Mouse (Mus musculus) heart, embryonic 14.5 days (tissue): Measurements from ENCODE around the gene Caprin1. TPM values are rescaled to one million over a fixed set of nuclear protein-coding genes. Genes with fewer than 3 reads are reported as not detected.

Experiments
- ATAC-seq: fragments of 200-750 bp; cut with Nextera tagmentation; 2 replicates; pipeline ENCODE4 v1.8.0; 2017; ENCODE audit warnings: low read depth, moderate TSS enrichment; ENCODE audit not compliant: insufficient number of reproducible peaks, insufficient read depth, low FRiP score
- H3K27ac ChIP-seq, 2 experiments: fragments of 200-500 bp in 1 of 2; fragments of 300-500 bp in 1 of 2; sonication (generic) in 1 of 2; replicated peaks in 1 of 2; 2 replicates each; pipeline ENCODE4 v1.5.1; 2012 to 2014; ENCODE audit warnings: low read depth in 2 of 2, low read length in 2 of 2, control low read depth in 1 of 2, mild to moderate bottlenecking in 1 of 2, mixed read lengths in 1 of 2; ENCODE audit not compliant: control insufficient read depth in 1 of 2, insufficient read depth in 1 of 2
- H3K27me3 ChIP-seq: fragments of 300-500 bp; sonication (generic); 2 replicates; pipeline ENCODE4 v1.6.1; 2014; ENCODE audit warnings: mild to moderate bottlenecking, low read length, control low read depth; ENCODE audit not compliant: control insufficient read depth, insufficient read depth
- H3K36me3 ChIP-seq: fragments of 300-500 bp; sonication (generic); 2 replicates; pipeline ENCODE4 v1.6.1; 2014; ENCODE audit warnings: mild to moderate bottlenecking, control low read depth, low read length, mixed read lengths; ENCODE audit not compliant: control insufficient read depth, insufficient read depth
- H3K4me1 ChIP-seq, 2 experiments: fragments of 200-500 bp in 1 of 2; fragments of 300-500 bp in 1 of 2; sonication (generic) in 1 of 2; 2 replicates each; pipeline ENCODE4 v1.6.1; 2012 to 2014; ENCODE audit warnings: low read length in 2 of 2, control low read depth in 1 of 2, mixed read lengths in 1 of 2; ENCODE audit not compliant: control insufficient read depth in 2 of 2, insufficient read depth in 2 of 2
- H3K4me2 ChIP-seq: fragments of 300-500 bp; sonication (generic); 2 replicates; pipeline ENCODE4 v1.6.1; 2014; ENCODE audit warnings: mild to moderate bottlenecking, low read length
- H3K4me3 ChIP-seq, 2 experiments: fragments of 200-500 bp in 1 of 2; fragments of 300-500 bp in 1 of 2; sonication (generic) in 1 of 2; 2 replicates each; pipeline ENCODE4 v1.5.1; 2012 to 2014; ENCODE audit warnings: low read length in 2 of 2, mild to moderate bottlenecking in 2 of 2, control low read depth in 1 of 2, low read depth in 1 of 2, moderate library complexity in 1 of 2; ENCODE audit not compliant: control insufficient read depth in 1 of 2, insufficient read depth in 1 of 2
- H3K9ac ChIP-seq: fragments of 300-500 bp; sonication (generic); 2 replicates; pipeline ENCODE4 v1.6.1; 2014; ENCODE audit warnings: mild to moderate bottlenecking, low read length
- H3K9me3 ChIP-seq: fragments of 300-500 bp; sonication (generic); 2 replicates; pipeline ENCODE4 v1.6.1; 2016; ENCODE audit warnings: low read length, control low read depth; ENCODE audit not compliant: control insufficient read depth
- WGBS: fragments of 180-500 bp; shearing (Covaris S2); extraction: QIAGEN DNeasy Blood & Tissue Kit; methylation state at CpG from one replicate; pipeline ENCODE4 v1.1.7; 2014; 5-methylcytosine and 5-hydroxymethylcytosine counted together
- polyA plus RNA-seq: library from polyadenylated mRNA; unstranded; fragments of >200 nt; fragmentation: Nextera tagmentation; extraction: Ambion mirVana; gene quantifications from 2 replicates; pipeline ENCODE4 v1.2.1, GENCODE M21; 2014

The Caprin1 gene
- polyA plus RNA-seq, 1 experiment from 2014 or later = 244 TPM

DNA sequence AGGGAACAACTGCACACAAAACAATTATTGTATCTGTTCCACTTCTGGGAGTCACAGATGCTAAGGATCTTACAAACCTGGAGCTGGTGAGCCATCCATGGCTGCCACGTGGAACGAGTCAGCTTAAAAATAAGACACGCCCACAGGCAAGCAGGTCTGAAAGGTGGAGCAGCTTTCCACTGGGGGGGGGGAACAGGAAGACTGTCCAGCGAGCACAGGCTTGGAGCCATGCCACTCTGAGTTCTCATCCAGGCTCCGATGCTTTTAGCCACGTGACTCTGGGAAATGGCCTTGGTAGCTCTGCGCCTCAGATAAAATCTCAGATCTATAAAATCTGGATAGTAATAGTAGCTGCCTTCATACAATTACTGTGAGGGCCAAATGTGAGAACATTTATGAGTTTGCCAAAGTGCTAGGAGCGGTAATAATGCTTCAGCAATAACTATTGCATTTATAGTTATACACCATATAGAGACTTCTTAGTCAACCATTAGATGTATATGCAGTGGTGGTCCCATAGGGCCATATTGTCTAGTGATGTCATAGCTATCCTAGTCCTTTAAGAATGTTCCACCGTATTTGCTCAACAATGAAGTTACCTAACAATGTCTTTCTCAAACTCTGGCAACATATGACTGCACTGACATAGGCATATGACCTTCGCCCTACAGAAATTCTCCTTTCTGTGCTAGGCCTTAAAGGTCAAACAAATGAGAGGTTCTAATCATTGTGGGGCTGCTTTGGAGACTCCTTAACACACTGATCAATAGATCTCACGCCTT is 38.4 kb upstream of the Caprin1 start:
- Histone ChIP-seq H3K9me3 (no peaks in the 10 kb centered on the region), H3K36me3 (no peaks in the 10 kb centered on the region), H3K27me3 (no peaks in the 10 kb centered on the region), H3K4me3 (no peak overlapping the region), H3K4me2 (no peak overlapping the region), H3K9ac (no peak overlapping the region), H3K4me1 (no peaks in the 10 kb centered on the region; a peak in 1 of 4 replicates), H3K27ac (no peak overlapping the region)
- no peak for ATAC-seq
- 72% methylated on average over 11 of the region's 11 CpGs for WGBS

DNA sequence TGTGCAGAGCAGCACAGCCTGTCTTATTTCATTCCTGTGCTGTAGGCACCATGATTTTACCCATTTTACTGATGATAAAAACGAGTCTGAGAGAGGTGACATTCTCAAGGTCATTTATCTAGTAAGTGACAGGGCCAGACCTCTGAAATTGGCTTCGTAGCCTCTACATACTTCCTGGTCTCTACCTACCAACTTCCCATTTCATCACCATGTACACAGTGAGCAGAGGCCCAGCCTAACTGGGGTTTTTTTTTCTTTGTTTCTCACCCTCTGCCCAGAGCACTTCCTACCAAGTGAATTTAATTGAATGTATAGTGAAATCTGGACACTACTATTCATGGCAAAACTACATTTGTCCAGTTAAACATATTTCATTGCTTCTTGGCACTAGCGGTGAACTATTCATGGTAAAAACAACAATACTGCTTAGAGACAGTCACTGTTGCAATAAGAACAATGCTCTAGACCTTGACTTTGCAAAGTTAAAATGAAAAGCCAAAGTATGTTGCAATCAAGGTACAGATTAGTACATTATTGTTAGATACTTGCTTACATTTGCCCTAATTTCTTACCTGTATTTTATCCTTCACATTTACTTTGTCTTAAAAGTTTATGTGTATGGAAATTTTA is 36.5 kb upstream of the Caprin1 start:
- Histone ChIP-seq H3K9me3 (no peaks in the 10 kb centered on the region), H3K4me3 (no peak overlapping the region), H3K36me3 (no peaks in the 10 kb centered on the region), H3K4me2 (no peak overlapping the region), H3K27me3 (no peaks in the 10 kb centered on the region), H3K27ac (no peak overlapping the region), H3K9ac (no peak overlapping the region), H3K4me1 (no peaks in the 10 kb centered on the region; a peak in 1 of 4 replicates)
- ATAC-seq = no peak
- 69% methylated on average over 3 of the region's 3 CpGs for WGBS

DNA sequence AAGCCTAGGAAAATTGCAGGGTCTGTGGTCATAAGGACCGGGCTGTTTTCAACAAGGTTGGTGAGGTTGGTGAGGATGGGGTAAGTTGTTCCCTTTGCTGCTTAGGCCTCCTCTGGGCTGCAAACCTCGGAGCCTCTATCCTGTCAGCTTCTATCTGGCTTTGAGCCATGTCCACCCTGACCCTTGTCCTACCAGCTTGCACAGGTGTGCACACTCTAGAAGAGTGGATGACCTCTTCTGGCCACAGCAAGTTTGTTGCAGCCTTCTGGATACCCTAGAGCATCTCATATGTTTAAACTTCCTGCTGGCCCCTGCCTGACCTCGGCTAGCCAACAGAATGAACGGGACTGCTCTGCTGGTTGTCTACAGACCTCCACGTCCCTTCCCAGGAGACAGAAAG is 35.5 kb upstream of the Caprin1 start:
- H3K9me3 ChIP-seq = no peaks in the 10 kb centered on the region
- no peaks in the 10 kb centered on the region for H3K36me3 ChIP-seq
- no peak for ATAC-seq
- H3K9ac ChIP-seq = no peak overlapping the region
- no peak overlapping the region for H3K4me2 ChIP-seq
- no peak overlapping the region for H3K27ac ChIP-seq
- WGBS = 53% methylated on average over 5 of the region's 5 CpGs
- H3K27me3 ChIP-seq = no peaks in the 10 kb centered on the region
- H3K4me1 ChIP-seq = no peaks in the 10 kb centered on the region; a peak in 1 of 4 replicates
- no peak overlapping the region for H3K4me3 ChIP-seq

DNA sequence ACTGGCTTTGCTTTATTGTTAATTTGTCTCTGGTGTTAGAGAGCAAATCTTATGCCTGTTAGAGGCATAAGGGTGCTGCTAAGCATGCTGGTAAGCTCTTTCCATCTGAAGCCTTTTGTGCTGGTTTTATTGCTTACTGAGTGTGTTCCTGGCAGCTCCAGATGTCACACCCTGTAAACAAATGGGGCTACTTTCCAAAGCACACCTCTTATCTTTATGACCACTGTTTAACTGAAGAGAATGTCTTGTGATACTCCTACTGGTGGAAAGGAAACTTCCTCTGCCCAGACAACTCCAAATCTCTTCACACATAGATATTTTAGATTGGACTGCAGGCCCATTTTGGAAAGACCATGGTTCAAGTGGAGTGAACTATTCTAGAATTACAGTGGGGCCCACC is 31.5 kb upstream of the Caprin1 start:
- Histone ChIP-seq H3K9me3 (no peaks in the 10 kb centered on the region), H3K27ac (no peak overlapping the region), H3K4me2 (no peak overlapping the region), H3K36me3 (no peaks in the 10 kb centered on the region), H3K4me1 (no peaks in the 10 kb centered on the region), H3K4me3 (no peak overlapping the region), H3K27me3 (no peaks in the 10 kb centered on the region), H3K9ac (no peak overlapping the region)
- ATAC-seq = no peak

DNA sequence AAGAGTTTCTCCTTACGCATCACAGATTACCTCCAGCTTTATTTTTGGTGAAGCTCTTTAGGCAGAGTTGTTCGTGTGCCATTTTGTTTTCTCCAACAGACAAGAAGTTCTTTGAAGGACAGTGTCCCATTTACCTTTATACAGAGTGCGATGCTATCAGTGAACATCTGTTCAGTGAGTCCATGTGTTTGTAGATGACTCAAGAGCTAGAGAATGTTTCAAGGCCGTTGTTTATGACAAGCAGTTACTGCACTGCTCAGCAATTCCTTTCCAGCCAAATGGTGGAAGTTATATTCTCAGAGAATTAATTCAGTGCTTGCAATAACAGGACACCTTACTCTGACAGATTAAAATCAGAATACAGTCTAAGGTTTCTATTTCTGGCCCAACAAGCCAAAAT is 27.5 kb upstream of the Caprin1 start:
- Histone ChIP-seq H3K4me2 (no peak overlapping the region), H3K4me3 (no peak overlapping the region), H3K9me3 (no peaks in the 10 kb centered on the region), H3K36me3 (no peaks in the 10 kb centered on the region), H3K4me1 (no peaks in the 10 kb centered on the region), H3K9ac (no peak overlapping the region), H3K27me3 (no peaks in the 10 kb centered on the region), H3K27ac (no peak overlapping the region)
- no peak for ATAC-seq
- 73% methylated on average over 4 of the region's 4 CpGs for WGBS

DNA sequence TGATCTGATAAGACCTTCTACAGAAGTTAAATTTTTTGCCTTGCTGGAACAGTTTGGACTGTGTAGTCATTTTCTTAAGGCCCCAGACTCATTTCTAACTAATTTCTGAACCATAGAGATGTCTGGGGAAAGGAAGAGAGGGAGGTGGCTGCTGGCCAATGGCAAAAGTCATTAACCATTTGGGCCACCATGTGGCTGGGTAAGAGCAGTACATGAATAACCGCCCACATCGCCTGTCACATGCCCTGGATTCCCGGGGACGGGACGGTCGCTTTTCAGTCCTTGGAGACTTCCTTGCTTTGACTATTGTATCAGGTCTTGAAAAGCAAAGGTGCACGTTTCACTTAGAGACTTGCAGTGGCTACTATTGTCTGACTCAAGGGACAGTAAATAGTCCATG is 25.1 kb upstream of the Caprin1 start:
- no peak for ATAC-seq
- Histone ChIP-seq H3K36me3 (no peaks in the 10 kb centered on the region), H3K9ac (no peak overlapping the region), H3K27ac (no peak overlapping the region), H3K4me3 (no peak overlapping the region), H3K9me3 (no peaks in the 10 kb centered on the region), H3K4me2 (no peak overlapping the region), H3K27me3 (no peaks in the 10 kb centered on the region), H3K4me1 (no peaks in the 10 kb centered on the region)
- 57% methylated on average over 7 of the region's 7 CpGs for WGBS

DNA sequence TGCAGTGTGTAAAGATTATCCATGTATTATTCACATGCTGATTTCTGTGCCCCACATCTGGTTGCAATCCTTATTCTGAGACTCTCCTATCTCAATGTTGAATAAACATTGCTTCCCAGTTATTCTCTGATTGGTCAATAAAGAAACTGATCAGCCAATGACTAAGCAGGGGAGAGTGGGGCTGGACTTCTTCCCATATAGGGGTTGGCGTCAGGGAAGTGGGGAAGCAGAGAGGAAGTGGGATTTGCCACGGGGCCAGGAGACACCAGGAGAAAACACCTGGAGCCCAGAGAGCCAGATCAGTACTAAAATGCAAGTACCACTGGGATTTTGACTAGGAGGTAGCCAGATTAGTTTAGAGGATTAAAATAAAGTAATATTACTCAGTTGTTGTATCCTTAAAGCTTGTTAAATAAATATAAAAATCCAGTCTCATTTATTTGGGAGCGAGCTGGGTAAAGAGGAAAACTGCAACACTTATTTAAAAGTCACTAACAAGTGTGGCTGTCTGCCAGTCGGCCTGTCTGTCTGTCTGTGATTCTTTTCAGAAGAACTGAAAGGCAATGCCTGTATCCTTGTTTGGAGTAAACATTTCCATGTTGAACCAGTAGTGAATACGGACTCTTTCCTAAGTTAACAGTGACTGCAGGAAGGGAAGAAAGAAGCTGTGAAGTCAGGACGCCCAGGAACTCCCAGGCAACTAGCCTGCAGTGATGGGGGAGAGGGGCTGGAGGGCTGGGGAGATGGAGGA is 19.9 kb upstream of the Caprin1 start:
- peak overlapping the region in 1 of 2 experiments; percentile 14; a peak in 2 of 4 replicates for H3K4me3 ChIP-seq
- no peak overlapping the region for H3K27ac ChIP-seq
- no peak for ATAC-seq
- H3K4me2 ChIP-seq = peak overlapping the region; percentile 52
- no peaks in the 10 kb centered on the region for H3K27me3 ChIP-seq
- no peaks in the 10 kb centered on the region for H3K9me3 ChIP-seq
- 28% methylated on average over 6 of the region's 6 CpGs for WGBS
- H3K36me3 ChIP-seq = no peaks in the 10 kb centered on the region
- H3K4me1 ChIP-seq = no peaks in the 10 kb centered on the region
- H3K9ac ChIP-seq = no peak overlapping the region
